Mouse (Mus musculus): ENCODE data around the gene Faf1. TPM values are rescaled to one million over a fixed set of nuclear protein-coding genes. Genes with fewer than 3 reads are reported as not detected.

Faf1 gene
- polyA plus RNA-seq, 1 experiment from 2014 or later, result 20.8 TPM

- H3K27ac ChIP-seq (replicated peaks), result no peak overlapping the region
- no peak overlapping the region for H3K9ac ChIP-seq (ENCODE audit: low read length)
- no peak overlapping the region for H3K4me2 ChIP-seq (replicated peaks; ENCODE audit: low read depth)
- 89% methylated on average over 3 of the region's 3 CpGs for WGBS
- no peak overlapping the region for H3K4me3 ChIP-seq (ENCODE audit: low read depth, low read length)
- H3K36me3 ChIP-seq (ENCODE audit: control insufficient read depth, insufficient read depth, low read length), result no peaks in the 10 kb centered on the region
- TF ChIP-seq CTCF (IDR thresholded peaks at IDR 0.05; ENCODE audit: low read depth), result no peak
- TF ChIP-seq EP300 (optimal IDR thresholded peaks at IDR 0.05), result no peak
- no peak for DNase-seq (ENCODE audit: low spot score)
- H3K27me3 ChIP-seq (ENCODE audit: control insufficient read depth, insufficient read depth, low read length), result no peaks in the 10 kb centered on the region
- H3K9me3 ChIP-seq (ENCODE audit: control insufficient read depth, low read length), result no peaks in the 10 kb centered on the region
- no peaks in the 10 kb centered on the region for H3K4me1 ChIP-seq (replicated peaks; ENCODE audit: control insufficient read depth, insufficient read depth)
- no peak for ATAC-seq (ENCODE audit: low FRiP score, low TSS enrichment)
These were observed 153.4 kb downstream of the Faf1 start for GRCm38 (mm10) chr4:109829800-109830199.

- ATAC-seq (ENCODE audit: low FRiP score, low TSS enrichment) (no peak), DNase-seq (ENCODE audit: low spot score) (no peak)
- Histone ChIP-seq H3K36me3 (ENCODE audit: control insufficient read depth, insufficient read depth, low read length) (no peaks in the 10 kb centered on the region), H3K27me3 (ENCODE audit: control insufficient read depth, insufficient read depth, low read length) (no peaks in the 10 kb centered on the region), H3K9ac (ENCODE audit: low read length) (no peak overlapping the region), H3K27ac (replicated peaks) (no peak overlapping the region), H3K4me2 (replicated peaks; ENCODE audit: low read depth) (no peak overlapping the region), H3K4me3 (ENCODE audit: low read depth, low read length) (no peak overlapping the region), H3K9me3 (ENCODE audit: control insufficient read depth, low read length) (no peaks in the 10 kb centered on the region), H3K4me1 (replicated peaks; ENCODE audit: control insufficient read depth, insufficient read depth) (no peaks in the 10 kb centered on the region)
- WGBS, result 74% methylated on average over 3 of the region's 3 CpGs
- TF ChIP-seq CTCF (IDR thresholded peaks at IDR 0.05; ENCODE audit: low read depth) (no peak), EP300 (optimal IDR thresholded peaks at IDR 0.05) (no peak)
These were observed 181.5 kb downstream of the Faf1 start for GRCm38 (mm10) chr4:109857851-109858250.

- no peak for ATAC-seq (ENCODE audit: low FRiP score, low TSS enrichment)
- Histone ChIP-seq H3K27ac (replicated peaks) (no peak overlapping the region), H3K4me2 (replicated peaks; ENCODE audit: low read depth) (no peak overlapping the region), H3K4me1 (replicated peaks; ENCODE audit: control insufficient read depth, insufficient read depth) (no peaks in the 10 kb centered on the region), H3K9ac (ENCODE audit: low read length) (no peak overlapping the region), H3K27me3 (ENCODE audit: control insufficient read depth, insufficient read depth, low read length) (no peaks in the 10 kb centered on the region), H3K36me3 (ENCODE audit: control insufficient read depth, insufficient read depth, low read length) (no peaks in the 10 kb centered on the region), H3K9me3 (ENCODE audit: control insufficient read depth, low read length) (no peaks in the 10 kb centered on the region), H3K4me3 (ENCODE audit: low read depth, low read length) (no peak overlapping the region)
- TF ChIP-seq EP300 (optimal IDR thresholded peaks at IDR 0.05) (no peak), CTCF (IDR thresholded peaks at IDR 0.05; ENCODE audit: low read depth) (no peak)
- no peak for DNase-seq (ENCODE audit: low spot score)
- WGBS, result 31% methylated on average over 8 of the region's 8 CpGs
These were observed 182.4 kb downstream of the Faf1 start for GRCm38 (mm10) chr4:109858571-109859392.

GRCm38 (mm10) chr4:109859401-109859800, 183.0 kb downstream of the Faf1 start:
- Histone ChIP-seq H3K4me1 (replicated peaks; ENCODE audit: control insufficient read depth, insufficient read depth) (no peaks in the 10 kb centered on the region), H3K27me3 (ENCODE audit: control insufficient read depth, insufficient read depth, low read length) (no peaks in the 10 kb centered on the region), H3K9me3 (ENCODE audit: control insufficient read depth, low read length) (no peaks in the 10 kb centered on the region), H3K36me3 (ENCODE audit: control insufficient read depth, insufficient read depth, low read length) (no peaks in the 10 kb centered on the region), H3K4me3 (ENCODE audit: low read depth, low read length) (no peak overlapping the region), H3K4me2 (replicated peaks; ENCODE audit: low read depth) (no peak overlapping the region), H3K27ac (replicated peaks) (no peak overlapping the region), H3K9ac (ENCODE audit: low read length) (no peak overlapping the region)
- 61% methylated on average over 7 of the region's 7 CpGs for WGBS
- no peak for ATAC-seq (ENCODE audit: low FRiP score, low TSS enrichment)
- no peak for DNase-seq (ENCODE audit: low spot score)
- TF ChIP-seq EP300 (optimal IDR thresholded peaks at IDR 0.05), result no peak
- no peak for TF ChIP-seq CTCF (IDR thresholded peaks at IDR 0.05; ENCODE audit: low read depth)

GRCm38 (mm10) chr4:109860256-109860655, 183.9 kb downstream of the Faf1 start:
- DNase-seq (ENCODE audit: low spot score), result no peak
- no peak for ATAC-seq (ENCODE audit: low FRiP score, low TSS enrichment)
- no peaks in the 10 kb centered on the region for H3K9me3 ChIP-seq (ENCODE audit: control insufficient read depth, low read length)
- H3K27ac ChIP-seq (replicated peaks), result no peak overlapping the region
- no peak overlapping the region for H3K4me3 ChIP-seq (ENCODE audit: low read depth, low read length)
- no peaks in the 10 kb centered on the region for H3K36me3 ChIP-seq (ENCODE audit: control insufficient read depth, insufficient read depth, low read length)
- no peaks in the 10 kb centered on the region for H3K27me3 ChIP-seq (ENCODE audit: control insufficient read depth, insufficient read depth, low read length)
- WGBS, result 74% methylated on average over 2 of the region's 2 CpGs
- TF ChIP-seq CTCF (IDR thresholded peaks at IDR 0.05; ENCODE audit: low read depth), result no peak
- TF ChIP-seq EP300 (optimal IDR thresholded peaks at IDR 0.05), result no peak
- H3K4me2 ChIP-seq (replicated peaks; ENCODE audit: low read depth), result no peak overlapping the region
- H3K9ac ChIP-seq (ENCODE audit: low read length), result no peak overlapping the region
- no peaks in the 10 kb centered on the region for H3K4me1 ChIP-seq (replicated peaks; ENCODE audit: control insufficient read depth, insufficient read depth)

GRCm38 (mm10) chr4:109862271-109862670, 185.9 kb downstream of the Faf1 start:
- Histone ChIP-seq H3K4me3 (ENCODE audit: low read depth, low read length) (no peak overlapping the region), H3K4me2 (replicated peaks; ENCODE audit: low read depth) (no peak overlapping the region), H3K9me3 (ENCODE audit: control insufficient read depth, low read length) (no peaks in the 10 kb centered on the region), H3K27ac (replicated peaks) (no peak overlapping the region), H3K4me1 (replicated peaks; ENCODE audit: control insufficient read depth, insufficient read depth) (no peaks in the 10 kb centered on the region), H3K9ac (ENCODE audit: low read length) (no peak overlapping the region), H3K27me3 (ENCODE audit: control insufficient read depth, insufficient read depth, low read length) (no peaks in the 10 kb centered on the region), H3K36me3 (ENCODE audit: control insufficient read depth, insufficient read depth, low read length) (no peaks in the 10 kb centered on the region)
- no peak for DNase-seq (ENCODE audit: low spot score)
- TF ChIP-seq EP300 (optimal IDR thresholded peaks at IDR 0.05) (no peak), CTCF (IDR thresholded peaks at IDR 0.05; ENCODE audit: low read depth) (no peak)
- no peak for ATAC-seq (ENCODE audit: low FRiP score, low TSS enrichment)
- WGBS, result 90% methylated on average over 4 of the region's 4 CpGs
